Mouse (Mus musculus) midbrain, embryonic 14.5 days (tissue): ENCODE measurements around the gene Dnajc22. TPM values are rescaled to one million over a fixed set of nuclear protein-coding genes. Genes with fewer than 3 reads are reported as not detected.
"Not testable (repeated sequence)": the region's sequence is repeated elsewhere in the genome, so short reads cannot be mapped to it uniquely, and the experiment has no call there.

ENCODE experiments used
- ATAC-seq: fragments of 200-750 bp; cut with Nextera tagmentation; 2 replicates; pipeline ENCODE4 v1.8.0; 2017; ENCODE audit warnings: moderate number of reproducible peaks, moderate library complexity; ENCODE audit not compliant: low FRiP score, low TSS enrichment
- DNase-seq: peaks from one replicate; pipeline ENCODE4 v3.0.0-alpha.2; 2015
- H3K27ac ChIP-seq: fragments of 300-500 bp; sonication (generic); replicated peaks from 2 replicates; pipeline ENCODE4 v1.5.1; 2014; ENCODE audit warnings: mild to moderate bottlenecking, low read depth, low read length, moderate library complexity
- H3K27me3 ChIP-seq: fragments of 300-500 bp; sonication (generic); 2 replicates; pipeline ENCODE4 v1.6.1; 2014; ENCODE audit warnings: low read length, control low read depth, mixed read lengths; ENCODE audit not compliant: control insufficient read depth, insufficient read depth
- H3K36me3 ChIP-seq: fragments of 300-500 bp; sonication (generic); 2 replicates; pipeline ENCODE4 v1.6.1; 2014; ENCODE audit warnings: low read length, control low read depth; ENCODE audit not compliant: control insufficient read depth, insufficient read depth
- H3K4me1 ChIP-seq: fragments of 300-500 bp; sonication (generic); 2 replicates; pipeline ENCODE4 v1.6.1; 2014; ENCODE audit warnings: mild to moderate bottlenecking, antibody characterized with exemption, low read length, control low read depth; ENCODE audit not compliant: control insufficient read depth, insufficient read depth
- H3K4me2 ChIP-seq: fragments of 300-500 bp; sonication (generic); 2 replicates; pipeline ENCODE4 v1.6.1; 2014; ENCODE audit warnings: mild to moderate bottlenecking, low read length, moderate library complexity
- H3K4me3 ChIP-seq: fragments of 300-500 bp; sonication (generic); replicated peaks from 2 replicates; pipeline ENCODE4 v1.5.1; 2014; ENCODE audit warnings: low read depth, low read length
- H3K9ac ChIP-seq: fragments of 300-500 bp; sonication (generic); replicated peaks from 2 replicates; pipeline ENCODE4 v1.6.1; 2014; ENCODE audit warnings: mild to moderate bottlenecking, low read length, moderate library complexity
- H3K9me3 ChIP-seq: fragments of 300-500 bp; sonication (generic); 2 replicates; pipeline ENCODE4 v1.6.1; 2016; ENCODE audit warnings: low read length, control low read depth, mixed read lengths; ENCODE audit not compliant: control insufficient read depth
- WGBS: fragments of 180-500 bp; shearing (Covaris S2); extraction: QIAGEN DNeasy Blood & Tissue Kit; methylation state at CpG from one replicate; pipeline ENCODE4 v1.1.7; 2014; 5-methylcytosine and 5-hydroxymethylcytosine counted together
- polyA plus RNA-seq: library from polyadenylated mRNA; unstranded; fragments of >200 nt; fragmentation: Nextera tagmentation; extraction: Ambion mirVana; gene quantifications from 2 replicates; pipeline ENCODE4 v1.2.1, GENCODE M21; 2014

The Dnajc22 gene
- 0.71 and 1.6 TPM in 2 replicates for polyA plus RNA-seq

DNA sequence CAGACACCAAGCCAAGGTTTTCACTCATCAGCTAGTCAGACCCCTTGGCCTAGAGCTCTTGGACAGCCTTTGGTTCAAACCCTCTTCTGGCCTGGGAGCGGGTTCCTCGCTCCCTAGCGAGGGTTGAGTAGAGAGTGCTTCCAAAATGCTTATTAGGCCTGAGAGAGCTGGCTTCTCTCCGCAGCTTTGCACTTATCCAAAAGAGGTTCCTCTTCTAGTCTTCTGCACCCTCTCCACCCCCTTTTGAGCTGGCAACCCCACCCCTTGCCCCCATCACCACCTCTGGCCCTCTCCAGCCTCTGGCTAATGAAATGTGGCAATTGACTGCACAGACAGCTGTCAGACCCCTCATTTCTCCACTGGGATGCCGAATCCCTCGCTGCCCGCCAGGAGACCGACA lies at the start of gene Dnajc22:
Gene Dnajc22, plus strand, starts transcription at position 301 of the 400 bp plus-strand sequence.
- H3K4me2 ChIP-seq, result peak within 1 kb of the TSS; percentile 81
- no peak for DNase-seq
- H3K4me3 ChIP-seq, result peak within 1 kb of the TSS; percentile 40
- 22% methylated on average over 8 of the region's 8 CpGs for WGBS
- ATAC-seq, result no peak
- peaks cover 41% of the 10 kb centered on the region for H3K27me3 ChIP-seq
- H3K9me3 ChIP-seq, result no peaks in the 10 kb centered on the region
- no peaks in the 10 kb centered on the region for H3K36me3 ChIP-seq
- peak within 1 kb of the TSS; percentile 77 for H3K27ac ChIP-seq
- H3K9ac ChIP-seq, result peak within 1 kb of the TSS; percentile 62
- peaks cover 49% of the 10 kb centered on the region for H3K4me1 ChIP-seq

DNA sequence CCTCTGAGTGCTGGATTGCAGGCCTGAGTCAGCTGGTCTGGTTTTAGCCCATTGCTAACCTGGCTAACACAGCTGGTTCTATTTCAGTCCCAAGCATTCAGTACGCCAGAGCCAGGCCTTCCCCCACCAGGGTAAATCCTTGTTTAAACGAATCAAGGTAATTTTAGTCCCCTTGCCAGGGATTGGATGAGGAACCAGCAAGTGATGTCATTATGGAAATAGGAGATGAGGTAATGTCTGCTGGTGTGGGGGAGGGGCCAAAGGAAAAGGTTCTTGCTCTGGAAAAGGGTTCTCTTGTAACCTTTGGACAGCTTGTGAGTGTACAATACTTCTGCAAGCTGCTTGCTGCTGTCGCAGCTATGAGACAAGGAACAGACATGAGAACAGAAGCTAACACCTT lies 48.1 kb upstream of the Dnajc22 start:
- Histone ChIP-seq H3K27ac (no peak overlapping the region), H3K27me3 (no peaks in the 10 kb centered on the region), H3K4me3 (no peak overlapping the region), H3K9ac (no peak overlapping the region), H3K9me3 (no peaks in the 10 kb centered on the region), H3K4me2 (no peak overlapping the region), H3K4me1 (peaks cover 4% of the 10 kb centered on the region; the same call in 1 of the 2 replicates), H3K36me3 (no peaks in the 10 kb centered on the region)
- WGBS, result 65% methylated on average over 3 of the region's 3 CpGs
- no peak for ATAC-seq
- peak; percentile 15 for DNase-seq

DNA sequence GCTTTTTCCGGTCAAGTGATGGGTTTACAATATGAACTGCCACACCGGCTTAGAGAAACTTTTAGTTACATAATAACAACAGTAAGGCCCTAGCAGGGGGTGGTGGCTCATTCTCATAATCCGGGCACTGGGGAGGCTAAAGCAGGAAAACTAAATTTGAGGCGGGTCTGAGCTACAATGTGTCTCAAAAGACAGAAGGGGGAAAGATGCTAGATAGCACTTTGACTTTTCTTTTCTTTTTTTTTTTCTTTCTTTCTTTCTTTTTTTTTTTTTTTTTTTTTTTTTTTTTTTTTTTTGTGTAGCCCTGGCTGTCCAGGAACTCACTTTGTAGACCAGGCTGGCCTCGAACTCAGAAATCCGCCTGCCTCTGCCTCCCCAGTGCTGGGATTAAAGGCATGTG lies 47.2 kb upstream of the Dnajc22 start:
- H3K27ac ChIP-seq, H3K4me1 ChIP-seq, H3K27me3 ChIP-seq, H3K4me2 ChIP-seq, H3K9me3 ChIP-seq, ATAC-seq, DNase-seq, H3K9ac ChIP-seq, H3K4me3 ChIP-seq, H3K36me3 ChIP-seq: not testable (repeated sequence)
- 75% methylated on average over 6 of the region's 6 CpGs for WGBS

DNA sequence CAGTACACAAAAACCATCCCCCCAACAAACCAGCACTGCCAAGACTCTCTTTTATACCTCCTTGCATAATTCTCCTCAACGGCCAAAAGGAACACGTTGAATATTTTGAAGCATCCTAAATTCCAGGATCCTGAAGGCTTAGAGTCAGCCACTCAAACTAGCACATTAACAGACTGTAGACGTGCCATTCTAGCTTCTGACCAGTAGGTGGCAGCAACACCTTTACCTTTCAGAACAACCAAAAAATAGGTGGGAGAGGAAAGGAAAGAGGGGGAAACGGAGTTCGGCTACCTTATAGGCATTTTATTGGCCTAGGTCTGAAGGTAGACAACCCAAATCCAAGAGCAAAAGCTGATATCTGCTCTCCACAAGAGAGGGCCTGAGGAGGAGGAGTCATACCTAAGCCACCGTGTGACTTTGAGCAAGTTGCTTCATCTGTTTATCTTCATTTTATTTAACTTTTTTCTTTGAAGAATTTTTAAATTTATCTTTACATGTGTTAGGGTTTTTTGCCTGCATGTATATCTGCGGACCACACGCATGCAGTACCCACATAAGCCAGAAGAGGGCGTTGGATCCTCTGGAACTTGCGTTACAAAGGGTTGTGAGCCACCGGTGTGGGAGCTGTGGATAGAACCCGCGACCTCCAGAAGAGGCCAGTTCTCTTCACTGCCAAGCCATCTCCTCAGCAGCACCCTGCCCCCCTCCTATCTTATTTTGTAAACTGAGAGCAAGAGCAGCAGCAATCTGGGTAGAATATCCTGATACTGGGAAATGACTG lies 43.3 kb upstream of the Dnajc22 start:
- Histone ChIP-seq H3K27ac (no peak overlapping the region), H3K9ac (no peak overlapping the region), H3K27me3 (peaks cover 26% of the 10 kb centered on the region), H3K4me3 (no peak overlapping the region), H3K36me3 (no peaks in the 10 kb centered on the region), H3K4me1 (no peaks in the 10 kb centered on the region), H3K4me2 (no peak overlapping the region), H3K9me3 (no peaks in the 10 kb centered on the region)
- ATAC-seq, result no peak
- peak; percentile 91 for DNase-seq
- WGBS, result 33% methylated on average over 13 of the region's 13 CpGs

DNA sequence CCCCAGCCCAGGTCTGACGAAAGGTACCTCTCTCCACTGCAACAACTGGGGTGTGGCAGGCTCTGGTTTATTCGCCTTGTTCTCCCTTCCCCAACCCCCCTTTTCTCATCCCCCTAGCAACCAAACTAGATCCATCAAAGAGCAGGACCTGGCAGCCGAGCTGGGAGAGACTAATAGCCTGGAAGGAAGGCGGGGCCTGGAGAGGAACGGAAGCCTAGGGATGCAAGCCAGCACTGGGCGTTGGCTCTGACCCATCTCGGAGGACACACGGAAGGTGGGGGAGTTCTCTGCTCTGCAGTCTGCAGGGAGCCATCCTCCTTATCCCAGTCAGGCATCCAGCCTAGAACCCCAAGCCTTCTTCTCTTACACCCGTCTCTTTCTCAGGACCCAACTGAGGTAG lies 39.6 kb upstream of the Dnajc22 start:
- H3K4me2 ChIP-seq, result no peak overlapping the region

GRCm38 (mm10) chr15:99055040-99055439 lies 37.9 kb upstream of the Dnajc22 start, which contains the start of gene Prph:
Prph (plus strand) TSS chr15:99055174.
- peak; percentile 11 for DNase-seq

More for the DNA sequence above, 39.6 kb upstream of the Dnajc22 start:
- Histone ChIP-seq H3K27ac (no peak overlapping the region), H3K9ac (no peak overlapping the region), H3K4me3 (no peak overlapping the region), H3K9me3 (no peaks in the 10 kb centered on the region), H3K36me3 (no peaks in the 10 kb centered on the region), H3K27me3 (peaks cover 64% of the 10 kb centered on the region), H3K4me1 (peaks cover 8% of the 10 kb centered on the region; the same call in 1 of the 2 replicates)
- ATAC-seq (no peak), DNase-seq (peak; percentile 33)
- WGBS, result 9% methylated on average over 9 of the region's 9 CpGs

GRCm38 (mm10) chr15:99055511-99055961 lies 37.4 kb upstream of the Dnajc22 start:
- H3K9me3 ChIP-seq, result no peaks in the 10 kb centered on the region
- H3K27me3 ChIP-seq, result peaks cover 71% of the 10 kb centered on the region
- peak; percentile 74 for DNase-seq
- H3K36me3 ChIP-seq, result no peaks in the 10 kb centered on the region
- ATAC-seq, result no peak
- peak overlapping the region; percentile 56 for H3K4me2 ChIP-seq
- WGBS, result under 1% methylated on average over 37 of the region's 37 CpGs
- peak overlapping the region; percentile 20; the same call in 1 of the 2 replicates for H3K9ac ChIP-seq
- peaks cover 8% of the 10 kb centered on the region; the same call in 1 of the 2 replicates for H3K4me1 ChIP-seq
- peak overlapping the region; percentile 35 for H3K4me3 ChIP-seq
- no peak overlapping the region for H3K27ac ChIP-seq

More at GRCm38 (mm10) chr15:99055040-99055439, 37.9 kb upstream of the Dnajc22 start, which contains the start of gene Prph:
- ATAC-seq, result no peak
- 2% methylated on average over 27 of the region's 30 CpGs for WGBS
- peak within 1 kb of the TSS; percentile 20; the same call in 1 of the 2 replicates for H3K9ac ChIP-seq
- no peaks in the 10 kb centered on the region for H3K36me3 ChIP-seq
- H3K4me1 ChIP-seq, result peaks cover 8% of the 10 kb centered on the region; the same call in 1 of the 2 replicates
- H3K27me3 ChIP-seq, result peaks cover 71% of the 10 kb centered on the region
- peak within 1 kb of the TSS; percentile 35 for H3K4me3 ChIP-seq
- H3K9me3 ChIP-seq, result no peaks in the 10 kb centered on the region
- H3K4me2 ChIP-seq, result peak within 1 kb of the TSS; percentile 56
- H3K27ac ChIP-seq, result no peak within 1 kb of the TSS

DNA sequence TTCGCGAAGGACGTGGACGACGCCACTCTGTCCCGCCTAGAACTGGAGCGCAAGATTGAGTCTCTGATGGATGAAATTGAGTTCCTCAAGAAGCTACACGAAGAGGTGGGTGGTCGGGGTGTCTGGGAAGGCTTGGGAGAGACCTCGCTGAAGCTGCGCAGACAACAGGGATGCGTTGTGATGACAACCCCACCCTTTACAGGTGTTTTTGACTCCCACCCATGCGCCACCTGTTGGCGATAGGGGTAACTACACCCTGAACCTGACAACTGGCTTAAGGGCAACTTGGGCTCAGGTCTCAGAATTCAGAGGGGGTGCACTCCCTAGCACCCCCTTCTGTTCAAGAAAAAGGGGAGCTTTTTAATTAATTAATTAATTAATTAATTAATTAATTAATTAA lies 36.6 kb upstream of the Dnajc22 start:
- no peak overlapping the region for H3K4me2 ChIP-seq
- no peak overlapping the region for H3K27ac ChIP-seq
- H3K9me3 ChIP-seq, result no peaks in the 10 kb centered on the region
- DNase-seq, result peak; percentile 62
- no peak overlapping the region for H3K9ac ChIP-seq
- H3K36me3 ChIP-seq, result no peaks in the 10 kb centered on the region
- H3K4me3 ChIP-seq, result 0 out of 2 replicates have a peak overlapping the region, but pooled peaks have one; percentile 35
- ATAC-seq, result no peak
- H3K27me3 ChIP-seq, result peaks cover 70% of the 10 kb centered on the region
- H3K4me1 ChIP-seq, result peaks cover 8% of the 10 kb centered on the region; the same call in 1 of the 2 replicates
- WGBS, result 9% methylated on average over 14 of the region's 14 CpGs
